ENCODE assay signal across 17 mouse cellular contexts in genomic region chr8:10468490-10468889, GRCm38 (mm10).
DNase-seq lines count a peak whose midpoint lies in the region.
"Had no signal": no experiment of that assay in that cellular context is flagged by ENCODE, and none has a peak within 500 bp of the region (broad histone marks: within the 10 kb centered on the region; RNA-seq: fewer than 3 reads in every experiment).

No protein-coding gene starts in this region.

- no peak overlapping the region for H3K27ac ChIP-seq in midbrain, embryonic 10.5 days (replicated peaks)
- H3K27ac ChIP-seq: limb, embryonic 15.5 days; midbrain, embryonic 12.5 days; stomach, embryonic 15.5 days had no signal

- H3K36me3 ChIP-seq in midbrain, embryonic 10.5 days, result no peaks in the 10 kb centered on the region
- H3K36me3 ChIP-seq: limb, embryonic 15.5 days; midbrain, embryonic 12.5 days; stomach, embryonic 15.5 days had no signal

- H3K27me3 ChIP-seq in midbrain, embryonic 10.5 days (ENCODE audit: low read depth, poor library complexity, severe bottlenecking), result no peaks in the 10 kb centered on the region
- H3K27me3 ChIP-seq: limb, embryonic 15.5 days; midbrain, embryonic 12.5 days; stomach, embryonic 15.5 days had no signal

- H3K4me1 ChIP-seq in midbrain, embryonic 10.5 days, result no peaks in the 10 kb centered on the region
- H3K4me1 ChIP-seq: limb, embryonic 15.5 days; midbrain, embryonic 12.5 days had no signal

- H3K4me3 ChIP-seq in midbrain, embryonic 10.5 days, result no peak overlapping the region
- H3K4me3 ChIP-seq: limb, embryonic 15.5 days; midbrain, embryonic 12.5 days; myocyte; stomach, embryonic 15.5 days had no signal

- DNase-seq in kidney, adult 11 months, result peak; percentile 5
- no peak for DNase-seq in kidney, adult 8-10 months
- DNase-seq in 3T3-L1 (ENCODE audit: low read depth, low spot score), result peak; percentile 36
- peak; percentile 30 for DNase-seq in embryo, embryonic 11 days
- DNase-seq in lung, postnatal 10 days, result peak; percentile 71
- no peak for DNase-seq in gastrocnemius, postnatal 4 days (ENCODE audit: low spot score in 2 of 2)
- no peak for DNase-seq in ovary, postnatal 36 days (ENCODE audit: low spot score)
- DNase-seq in midbrain, embryonic 10.5 days (ENCODE audit: low spot score), result no peak
- DNase-seq: B cell, adult 2 months; cerebellum, adult 9-10 months; layer of hippocampus, postnatal 36 days; right cerebral cortex, adult 18-20 months; spleen, adult 18-20 months had no signal

- H3K9me3 ChIP-seq in midbrain, embryonic 10.5 days (replicated peaks), result no peaks in the 10 kb centered on the region
- H3K9me3 ChIP-seq: limb, embryonic 15.5 days; midbrain, embryonic 12.5 days; stomach, embryonic 15.5 days had no signal

- 78% methylated on average over 3 of the region's 3 CpGs for WGBS in midbrain, embryonic 10.5 days

Comparison
In these comparisons a context has a peak if more than half of its experiments do, and no peak if none do; other contexts are left out.
1. DNase-seq: peak in kidney, adult 11 months (single experiment), 3T3-L1 (single experiment), embryo, embryonic 11 days (single experiment) and lung, postnatal 10 days (single experiment); none in kidney, adult 8-10 months (0 of 2), gastrocnemius, postnatal 4 days (0 of 2), ovary, postnatal 36 days (single experiment) and midbrain, embryonic 10.5 days (single experiment).